Comparison of ENCODE assay signal across 15 mouse cellular contexts in genomic region chrX:159073533-159073932, GRCm38 (mm10).
DNase-seq lines count a peak whose midpoint lies in the region; ATAC-seq and TF ChIP-seq lines count a peak whose summit lies in the region.
"Had no signal": no experiment of that assay in that cellular context is flagged by ENCODE, and none has a peak within 500 bp of the region (broad histone marks: within the 10 kb centered on the region; RNA-seq: fewer than 3 reads in every experiment).

No protein-coding gene starts in this region.

- DNase-seq in hindbrain, postnatal 0 days (ENCODE audit: low spot score): peak; percentile 35
- peak; percentile 14 for DNase-seq in brain, embryonic 14.5 days (ENCODE audit: low read depth)
- peak; percentile 68 to 74 for DNase-seq in cerebellum, adult 18-20 months
- DNase-seq in right cerebral cortex, adult 2 months (ENCODE audit: low spot score in 2 of 2): no peak
- DNase-seq: adrenal gland, adult 8-10 months; kidney, postnatal 10 days; thymus, postnatal 25 days had no signal

- no peak for TF ChIP-seq CTCF in hindbrain, postnatal 0 days (IDR thresholded peaks at IDR 0.05; ENCODE audit: low read depth)
- TF ChIP-seq CTCF in brain, embryonic 14.5 days (IDR thresholded peaks at IDR 0.05; ENCODE audit: borderline replicate concordance, extremely low read depth, insufficient read depth, insufficient read length): no peak

- TF ChIP-seq POLR2A in brain, embryonic 14.5 days (IDR thresholded peaks at IDR 0.05; ENCODE audit: borderline replicate concordance, extremely low read depth, insufficient read depth, insufficient read length, poor library complexity, severe bottlenecking): no peak

- H3K4me2 ChIP-seq in hindbrain, postnatal 0 days (ENCODE audit: low read depth, low read length): no peak overlapping the region
- no peak overlapping the region for H3K4me2 ChIP-seq in hindbrain, embryonic 13.5 days
- no peak overlapping the region for H3K4me2 ChIP-seq in heart, embryonic 16.5 days (ENCODE audit: low read depth, low read length)
- H3K4me2 ChIP-seq in intestine, embryonic 16.5 days (ENCODE audit: low read depth, low read length): no peak overlapping the region
- H3K4me2 ChIP-seq: liver, embryonic 15.5 days; stomach, embryonic 15.5 days had no signal

- H3K9ac ChIP-seq in hindbrain, postnatal 0 days (replicated peaks; ENCODE audit: low read length): no peak overlapping the region
- H3K9ac ChIP-seq in hindbrain, embryonic 13.5 days: no peak overlapping the region
- H3K9ac ChIP-seq in heart, embryonic 16.5 days (ENCODE audit: low read length): no peak overlapping the region
- H3K9ac ChIP-seq in intestine, embryonic 16.5 days (ENCODE audit: low read depth, low read length): no peak overlapping the region
- H3K9ac ChIP-seq: liver, embryonic 15.5 days; stomach, embryonic 15.5 days had no signal

- H3K4me1 ChIP-seq in hindbrain, postnatal 0 days (ENCODE audit: insufficient read depth, low read length): no peaks in the 10 kb centered on the region
- H3K4me1 ChIP-seq in hindbrain, embryonic 13.5 days (replicated peaks): no peaks in the 10 kb centered on the region
- peaks cover 5% of the 10 kb centered on the region for H3K4me1 ChIP-seq in heart, embryonic 16.5 days (ENCODE audit: control insufficient read depth, insufficient read depth, low read length)
- H3K4me1 ChIP-seq in intestine, embryonic 16.5 days (ENCODE audit: control insufficient read depth, insufficient read depth, low read length): no peaks in the 10 kb centered on the region
- H3K4me1 ChIP-seq: liver, embryonic 15.5 days; megakaryocyte, embryonic 14.5 days; stomach, embryonic 15.5 days had no signal

- no peak overlapping the region for H3K27ac ChIP-seq in hindbrain, postnatal 0 days
- no peak overlapping the region for H3K27ac ChIP-seq in hindbrain, embryonic 13.5 days
- H3K27ac ChIP-seq in heart, embryonic 16.5 days (ENCODE audit: low read length): peak overlapping the region; percentile 80
- no peak overlapping the region for H3K27ac ChIP-seq in intestine, embryonic 16.5 days (ENCODE audit: low read length)
- H3K27ac ChIP-seq: heart, adult 2 months; liver, embryonic 15.5 days; stomach, embryonic 15.5 days had no signal

- no peaks in the 10 kb centered on the region for H3K27me3 ChIP-seq in hindbrain, postnatal 0 days (ENCODE audit: insufficient read depth, low read length)
- no peaks in the 10 kb centered on the region for H3K27me3 ChIP-seq in hindbrain, embryonic 13.5 days
- no peaks in the 10 kb centered on the region for H3K27me3 ChIP-seq in heart, embryonic 16.5 days (ENCODE audit: control insufficient read depth, insufficient read depth, low read length)
- H3K27me3 ChIP-seq in intestine, embryonic 16.5 days (replicated peaks; ENCODE audit: control insufficient read depth, insufficient read depth, low read length): no peaks in the 10 kb centered on the region
- H3K27me3 ChIP-seq: liver, embryonic 15.5 days; stomach, embryonic 15.5 days had no signal

- ATAC-seq in hindbrain, postnatal 0 days: no peak
- ATAC-seq in hindbrain, embryonic 13.5 days (ENCODE audit: low FRiP score): no peak
- ATAC-seq in heart, embryonic 16.5 days (replicated peaks; ENCODE audit: extremely low read depth, insufficient read depth, low FRiP score): peak; percentile 72; the same call in 1 of the 2 replicates
- ATAC-seq in intestine, embryonic 16.5 days: no peak
- ATAC-seq: inflammation-experienced regulatory T-cells, adult 6 months had no signal

- no peaks in the 10 kb centered on the region for H3K9me3 ChIP-seq in hindbrain, postnatal 0 days (ENCODE audit: low read length)
- no peaks in the 10 kb centered on the region for H3K9me3 ChIP-seq in hindbrain, embryonic 13.5 days
- no peaks in the 10 kb centered on the region for H3K9me3 ChIP-seq in heart, embryonic 16.5 days (replicated peaks; ENCODE audit: control insufficient read depth, low read length)
- no peaks in the 10 kb centered on the region for H3K9me3 ChIP-seq in intestine, embryonic 16.5 days (ENCODE audit: control insufficient read depth, low read length)
- H3K9me3 ChIP-seq: liver, embryonic 15.5 days; megakaryocyte, embryonic 14.5 days; stomach, embryonic 15.5 days had no signal

- no peaks in the 10 kb centered on the region for H3K36me3 ChIP-seq in hindbrain, postnatal 0 days (ENCODE audit: insufficient read depth, low read length)
- H3K36me3 ChIP-seq in hindbrain, embryonic 13.5 days: no peaks in the 10 kb centered on the region
- no peaks in the 10 kb centered on the region for H3K36me3 ChIP-seq in heart, embryonic 16.5 days (ENCODE audit: control insufficient read depth, insufficient read depth)
- H3K36me3 ChIP-seq in intestine, embryonic 16.5 days (ENCODE audit: control insufficient read depth, insufficient read depth, low read length): no peaks in the 10 kb centered on the region
- H3K36me3 ChIP-seq: liver, embryonic 15.5 days; stomach, embryonic 15.5 days had no signal

- no peak overlapping the region for H3K4me3 ChIP-seq in hindbrain, postnatal 0 days (ENCODE audit: low read length)
- no peak overlapping the region for H3K4me3 ChIP-seq in hindbrain, embryonic 13.5 days
- H3K4me3 ChIP-seq in heart, embryonic 16.5 days (ENCODE audit: low read length): no peak overlapping the region
- H3K4me3 ChIP-seq in intestine, embryonic 16.5 days (ENCODE audit: low read length): no peak overlapping the region
- H3K4me3 ChIP-seq: heart, adult 2 months; liver, embryonic 15.5 days; megakaryocyte, embryonic 14.5 days; stomach, embryonic 15.5 days had no signal

Comparison
In these comparisons a context has a peak if more than half of its experiments do, and no peak if none do; other contexts are left out.
1. DNase-seq: peak in hindbrain, postnatal 0 days (single experiment), brain, embryonic 14.5 days (single experiment) and cerebellum, adult 18-20 months (2 of 2); none in right cerebral cortex, adult 2 months (0 of 2).